ENCODE assay signal across 8 mouse cellular contexts in genomic region chr10:76961790-76962489, GRCm38 (mm10). TPM values are rescaled to one million over a fixed set of nuclear protein-coding genes. Genes with fewer than 3 reads are reported as not detected.
DNase-seq lines count a peak whose midpoint lies in the region; ATAC-seq and TF ChIP-seq lines count a peak whose summit lies in the region.

TSS of gene Pcbp3 (minus strand) at chr10:76961887.

- peak; percentile 94 for DNase-seq in 3T3-L1 (ENCODE audit: low read depth, low spot score)
- peak; percentile 98 for DNase-seq in brain, embryonic 18.5 days (ENCODE audit: low read depth, low spot score)
- peak; percentile 99 for DNase-seq in heart, embryonic 10.5 days (ENCODE audit: low spot score)
- DNase-seq in limb, embryonic 14.5 days (ENCODE audit: low spot score) = peak; percentile 98
- DNase-seq in midbrain, postnatal 0 days (ENCODE audit: low spot score) = peak; percentile 99
- DNase-seq in spleen, postnatal 10 days (ENCODE audit: low spot score in 2 of 2) = peak; percentile 79 to 95

- no peaks in the 10 kb centered on the region for H3K36me3 ChIP-seq in erythroblast, embryonic 14.5 days (ENCODE audit: control insufficient read depth)
- H3K36me3 ChIP-seq in heart, embryonic 10.5 days = no peaks in the 10 kb centered on the region
- H3K36me3 ChIP-seq in kidney, embryonic 14.5 days (ENCODE audit: control insufficient read depth, insufficient read depth, low read length) = no peaks in the 10 kb centered on the region
- no peaks in the 10 kb centered on the region for H3K36me3 ChIP-seq in limb, embryonic 14.5 days (ENCODE audit: control insufficient read depth, insufficient read depth, low read length)
- no peaks in the 10 kb centered on the region for H3K36me3 ChIP-seq in midbrain, postnatal 0 days (ENCODE audit: insufficient read depth, low read length)

- peak within 1 kb of the TSS; percentile 96 for H3K4me2 ChIP-seq in kidney, embryonic 14.5 days (replicated peaks; ENCODE audit: low read depth, low read length)
- peak within 1 kb of the TSS; percentile 98 for H3K4me2 ChIP-seq in limb, embryonic 14.5 days (replicated peaks; ENCODE audit: low read depth, low read length, severe bottlenecking)
- H3K4me2 ChIP-seq in midbrain, postnatal 0 days (ENCODE audit: low read depth, low read length, poor library complexity, severe bottlenecking) = peak within 1 kb of the TSS; percentile 97

- TF ChIP-seq POLR2A in limb, embryonic 14.5 days (IDR thresholded peaks at IDR 0.05; ENCODE audit: borderline replicate concordance, extremely low read depth, insufficient read depth, insufficient read length) = peak; percentile 53; the same call in 1 of the 2 replicates

- 3% methylated on average over 57 of the region's 62 CpGs for WGBS in heart, embryonic 10.5 days
- WGBS in kidney, embryonic 14.5 days = 4% methylated on average over 53 of the region's 62 CpGs
- 3% methylated on average over 36 of the region's 62 CpGs for WGBS in limb, embryonic 14.5 days
- WGBS in midbrain, postnatal 0 days = 2% methylated on average over 58 of the region's 62 CpGs

- peak within 1 kb of the TSS; percentile 63 for H3K4me3 ChIP-seq in erythroblast, embryonic 14.5 days (replicated peaks)
- H3K4me3 ChIP-seq in heart, embryonic 10.5 days = peak within 1 kb of the TSS; percentile 68
- H3K4me3 ChIP-seq in kidney, embryonic 14.5 days (ENCODE audit: low read length) = peak within 1 kb of the TSS; percentile 72
- peak within 1 kb of the TSS; percentile 71 for H3K4me3 ChIP-seq in limb, embryonic 14.5 days (replicated peaks; ENCODE audit: low read length)
- peak within 1 kb of the TSS; percentile 68 for H3K4me3 ChIP-seq in midbrain, postnatal 0 days (ENCODE audit: low read depth, low read length)

- peak; percentile 98 for ATAC-seq in kidney, embryonic 14.5 days (ENCODE audit: low FRiP score, low TSS enrichment)
- peak; percentile 99 for ATAC-seq in limb, embryonic 14.5 days (ENCODE audit: low FRiP score, low read depth)
- ATAC-seq in midbrain, postnatal 0 days (ENCODE audit: low FRiP score) = peak; percentile 98

- peaks cover 13% of the 10 kb centered on the region for H3K27me3 ChIP-seq in erythroblast, embryonic 14.5 days (ENCODE audit: control insufficient read depth)
- no peaks in the 10 kb centered on the region; the same call in 1 of the 2 replicates for H3K27me3 ChIP-seq in heart, embryonic 10.5 days (ENCODE audit: insufficient read depth, poor library complexity, severe bottlenecking)
- H3K27me3 ChIP-seq in kidney, embryonic 14.5 days (ENCODE audit: control insufficient read depth, insufficient read depth, low read length) = no peaks in the 10 kb centered on the region
- H3K27me3 ChIP-seq in limb, embryonic 14.5 days (ENCODE audit: control insufficient read depth, insufficient read depth, low read length) = no peaks in the 10 kb centered on the region
- H3K27me3 ChIP-seq in midbrain, postnatal 0 days (ENCODE audit: insufficient read depth, low read length) = no peaks in the 10 kb centered on the region

- peaks cover 4% of the 10 kb centered on the region; the same call in 1 of the 2 replicates for H3K9me3 ChIP-seq in erythroblast, embryonic 14.5 days (ENCODE audit: control insufficient read depth, low read length)
- H3K9me3 ChIP-seq in heart, embryonic 10.5 days = no peaks in the 10 kb centered on the region
- no peaks in the 10 kb centered on the region for H3K9me3 ChIP-seq in kidney, embryonic 14.5 days (ENCODE audit: control insufficient read depth, low read length)
- no peaks in the 10 kb centered on the region for H3K9me3 ChIP-seq in limb, embryonic 14.5 days (ENCODE audit: control insufficient read depth, low read length)
- no peaks in the 10 kb centered on the region for H3K9me3 ChIP-seq in midbrain, postnatal 0 days (ENCODE audit: low read length)

- H3K9ac ChIP-seq in kidney, embryonic 14.5 days (ENCODE audit: low read depth, low read length) = peak within 1 kb of the TSS; percentile 78
- H3K9ac ChIP-seq in limb, embryonic 14.5 days (ENCODE audit: low read depth, low read length, severe bottlenecking) = peak within 1 kb of the TSS; percentile 81
- peak within 1 kb of the TSS; percentile 74 for H3K9ac ChIP-seq in midbrain, postnatal 0 days (replicated peaks; ENCODE audit: low read length, poor library complexity, severe bottlenecking)

- peaks cover 16% of the 10 kb centered on the region for H3K4me1 ChIP-seq in erythroblast, embryonic 14.5 days (ENCODE audit: control insufficient read depth)
- H3K4me1 ChIP-seq in heart, embryonic 10.5 days = peaks cover 51% of the 10 kb centered on the region
- peaks cover 19% of the 10 kb centered on the region; the same call in 1 of the 2 replicates for H3K4me1 ChIP-seq in kidney, embryonic 14.5 days (ENCODE audit: control insufficient read depth, insufficient read depth, low read length)
- peaks cover 20% of the 10 kb centered on the region for H3K4me1 ChIP-seq in limb, embryonic 14.5 days (ENCODE audit: control insufficient read depth, insufficient read depth, low read length)
- H3K4me1 ChIP-seq in midbrain, postnatal 0 days (ENCODE audit: insufficient read depth, low read length) = no peaks in the 10 kb centered on the region

- no peak for TF ChIP-seq CTCF in midbrain, postnatal 0 days (IDR thresholded peaks at IDR 0.05)

- peak within 1 kb of the TSS; percentile 82 for H3K27ac ChIP-seq in heart, embryonic 10.5 days
- H3K27ac ChIP-seq in kidney, embryonic 14.5 days (ENCODE audit: low read depth, low read length) = no peak within 1 kb of the TSS
- 0 out of 2 replicates have a peak within 1 kb of the TSS, but pooled peaks have one; percentile 43 for H3K27ac ChIP-seq in limb, embryonic 14.5 days (replicated peaks; ENCODE audit: low read depth, low read length)
- H3K27ac ChIP-seq in midbrain, postnatal 0 days (ENCODE audit: low read depth, low read length) = peak within 1 kb of the TSS; percentile 27; the same call in 1 of the 2 replicates

RNA-seq across cellular contexts. Expression of gene Pcbp3, which starts in this region (rescaled TPM):
- 0.32 and 0.55 TPM in 2 replicates for polyA plus RNA-seq in erythroblast, embryonic 14.5 days (2012)
- polyA plus RNA-seq in heart, embryonic 10.5 days (2016; fragmentation: Nextera tagmentation; extraction: Ambion mirVana) = 14.3 and 23.2 TPM in 2 replicates
- 19.7 and 28.4 TPM in 2 replicates for polyA plus RNA-seq in kidney, embryonic 14.5 days (2014; fragmentation: Nextera tagmentation; extraction: Ambion mirVana)
- polyA plus RNA-seq in limb, embryonic 14.5 days (2012; rRNA removed) = 16.4 and 20.1 TPM in 2 replicates
- polyA plus RNA-seq in limb, embryonic 14.5 days (2014; fragmentation: Nextera tagmentation; extraction: Ambion mirVana) = 10.6 and 11.5 TPM in 2 replicates
- 50.0 and 52.4 TPM in 2 replicates for total RNA-seq in midbrain, postnatal 0 days (2014; rRNA removed)
- 74.4 and 76.3 TPM in 2 replicates for polyA plus RNA-seq in midbrain, postnatal 0 days (2015; fragmentation: Nextera tagmentation; extraction: Ambion mirVana)
